Mouse (Mus musculus) kidney, adult 2 months (tissue): ENCODE measurements around the gene Rapgefl1.

Experiments
- CTCF ChIP-seq: fragments of 200-500 bp; conservative IDR thresholded peaks from 2 replicates; pipeline ENCODE4 v1.5.1; 2011; ENCODE audit warnings: low read depth, mild to moderate bottlenecking, control low read depth, low read length, moderate library complexity, mixed read lengths; ENCODE audit not compliant: insufficient read depth, insufficient read length
- POLR2A ChIP-seq: fragments of 200-500 bp; IDR thresholded peaks from one replicate; pipeline ENCODE4 v1.6.1; 2011; ENCODE audit warnings: low read depth, low read length, control low read depth

DNA sequence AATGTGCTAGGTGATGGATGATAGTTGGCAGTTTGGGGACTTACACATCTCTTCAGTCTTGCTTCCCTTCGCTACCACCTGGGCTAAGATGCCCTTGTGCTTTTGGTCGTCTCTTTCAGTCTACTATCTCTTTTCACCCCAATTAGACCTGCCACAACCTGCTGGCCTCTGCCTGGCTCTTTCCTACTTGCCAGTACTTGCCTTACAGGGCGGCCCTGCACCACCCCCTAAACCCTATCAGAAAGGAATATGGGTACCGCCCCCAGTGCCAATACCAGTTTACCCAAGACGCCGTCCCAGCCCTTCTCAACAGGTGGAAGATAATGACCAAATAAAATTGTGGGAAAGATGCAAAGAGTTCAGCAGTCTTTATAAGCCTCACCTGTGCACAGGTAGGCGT, 457 bp upstream of the Rapgefl1 start:
- TF ChIP-seq POLR2A (no peak), CTCF (no peak)
